Mouse (Mus musculus) bone marrow macrophage, adult 2 months (primary cell): ENCODE data around the gene Tspan12.

Source experiments
- CTCF ChIP-seq: IDR thresholded peaks from 2 replicates; pipeline ENCODE4 v1.5.1; 2012; ENCODE audit warnings: low read depth, mild to moderate bottlenecking, low read length, moderate library complexity
- POLR2A ChIP-seq: IDR thresholded peaks from 2 replicates; pipeline ENCODE4 v1.6.1; 2012; ENCODE audit warnings: mild to moderate bottlenecking, low read depth, low read length, borderline replicate concordance

DNA sequence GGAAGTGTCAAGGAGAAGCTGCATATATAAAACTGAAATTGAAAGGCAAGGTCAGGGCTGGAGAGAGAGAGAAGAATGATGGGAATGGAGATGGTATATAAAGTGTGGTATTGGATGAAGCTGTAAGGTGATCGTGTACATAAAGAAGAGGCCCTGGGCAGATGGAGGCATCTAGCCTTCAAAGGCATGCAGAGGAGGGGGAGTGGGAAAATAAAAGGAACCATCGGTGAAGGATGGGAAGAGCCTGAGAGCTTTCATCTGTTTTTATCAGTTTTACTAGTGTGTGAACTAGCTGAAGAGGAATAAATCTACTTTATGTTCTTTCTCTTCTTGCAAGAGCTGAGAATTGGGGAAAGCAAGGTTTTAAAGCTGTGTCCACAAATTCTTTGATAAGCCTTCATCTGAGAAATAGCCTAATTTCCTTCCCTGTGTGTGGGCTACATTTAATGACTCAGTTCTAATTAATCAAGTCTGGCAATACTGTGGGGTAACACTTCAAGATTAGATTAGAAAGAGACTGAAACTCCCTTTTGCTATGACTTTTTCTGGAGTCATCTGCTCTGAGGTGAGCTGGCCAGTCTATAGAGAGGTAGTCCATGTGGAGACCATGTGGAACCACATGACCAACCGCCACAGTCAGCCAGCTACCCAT, 107.6 kb downstream of the Tspan12 start:
- TF ChIP-seq POLR2A (no peak), CTCF (no peak)
